Mouse (Mus musculus): ENCODE results near the gene Ewsr1.

DNA sequence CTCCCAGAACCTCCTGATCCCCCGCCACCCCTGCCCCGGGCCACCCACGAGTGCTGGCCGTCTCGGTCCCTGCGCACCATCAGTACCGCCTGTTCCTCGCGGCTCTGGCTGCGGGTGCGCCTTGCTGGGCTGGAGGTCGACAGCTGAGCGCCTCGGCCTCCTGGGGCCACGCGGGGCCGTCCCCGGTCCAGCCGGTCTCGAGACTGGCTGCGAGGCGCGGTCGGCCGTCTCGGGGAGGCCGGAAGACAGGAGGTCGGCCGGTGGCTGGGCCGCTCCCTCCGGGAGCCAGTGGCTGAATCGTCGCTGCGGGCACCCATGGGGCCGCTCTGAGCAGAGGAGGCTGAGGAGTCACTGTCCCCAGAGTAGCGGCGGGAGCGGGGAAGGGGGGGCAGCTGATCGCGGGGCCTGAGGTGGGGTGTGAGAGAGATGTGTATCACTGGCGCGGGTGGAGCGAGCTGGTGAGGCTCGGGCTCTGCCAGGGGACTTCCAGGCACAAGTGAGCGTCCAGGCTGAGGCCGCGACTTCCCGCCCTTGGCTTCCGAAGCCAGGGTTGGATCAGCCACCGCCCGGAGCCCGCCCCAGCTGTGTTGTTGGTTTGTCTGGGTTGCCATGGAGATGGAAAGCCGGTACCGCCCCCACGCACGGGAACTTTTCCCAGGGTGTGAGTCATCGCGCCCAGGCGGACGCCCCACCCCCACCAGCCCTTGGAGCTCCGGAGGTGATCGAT, 37.5 kb downstream of the Ewsr1 start:
- TF ChIP-seq CTCF (IDR thresholded peaks at IDR 0.05) (no peak), POLR2A (IDR thresholded peaks at IDR 0.05; ENCODE audit: insufficient read depth, low read depth, low read length) (no peak)

Data from heart, adult 2 months (tissue).